ENCODE assay signal across 25 mouse cellular contexts in genomic region chr11:56786351-56786750, GRCm38 (mm10).
DNase-seq lines count a peak whose midpoint lies in the region; ATAC-seq lines count a peak whose summit lies in the region.
"Had no signal": no experiment of that assay in that cellular context is flagged by ENCODE, and none has a peak within 500 bp of the region (broad histone marks: within the 10 kb centered on the region; RNA-seq: fewer than 3 reads in every experiment).

No protein-coding gene starts in this region.

- no peaks in the 10 kb centered on the region for H3K9me3 ChIP-seq in forebrain, embryonic 14.5 days (replicated peaks; ENCODE audit: control insufficient read depth, low read length)
- no peaks in the 10 kb centered on the region for H3K9me3 ChIP-seq in forebrain, embryonic 13.5 days (replicated peaks)
- no peaks in the 10 kb centered on the region for H3K9me3 ChIP-seq in forebrain, embryonic 16.5 days (ENCODE audit: control insufficient read depth, low read length)
- H3K9me3 ChIP-seq in forebrain, embryonic 12.5 days: no peaks in the 10 kb centered on the region
- H3K9me3 ChIP-seq: embryonic facial prominence, embryonic 13.5 days; embryonic facial prominence, embryonic 15.5 days had no signal

- no peaks in the 10 kb centered on the region for H3K4me1 ChIP-seq in forebrain, embryonic 14.5 days (ENCODE audit: control insufficient read depth, insufficient read depth, low read length)
- H3K4me1 ChIP-seq in forebrain, embryonic 13.5 days: no peaks in the 10 kb centered on the region
- no peaks in the 10 kb centered on the region for H3K4me1 ChIP-seq in forebrain, embryonic 16.5 days (replicated peaks; ENCODE audit: control insufficient read depth, insufficient read depth, low read length)
- H3K4me1 ChIP-seq in forebrain, embryonic 12.5 days: no peaks in the 10 kb centered on the region
- H3K4me1 ChIP-seq: embryonic facial prominence, embryonic 13.5 days; embryonic facial prominence, embryonic 15.5 days had no signal

- no peaks in the 10 kb centered on the region for H3K27me3 ChIP-seq in forebrain, embryonic 14.5 days (replicated peaks; ENCODE audit: control insufficient read depth, insufficient read depth, low read length)
- H3K27me3 ChIP-seq in forebrain, embryonic 13.5 days: no peaks in the 10 kb centered on the region
- no peaks in the 10 kb centered on the region for H3K27me3 ChIP-seq in forebrain, embryonic 16.5 days (replicated peaks; ENCODE audit: control insufficient read depth, insufficient read depth, low read length)
- H3K27me3 ChIP-seq in forebrain, embryonic 12.5 days: no peaks in the 10 kb centered on the region
- H3K27me3 ChIP-seq: CH12.LX; embryonic facial prominence, embryonic 13.5 days; embryonic facial prominence, embryonic 15.5 days had no signal

- H3K27ac ChIP-seq in forebrain, embryonic 14.5 days (ENCODE audit: low read depth, low read length): no peak overlapping the region
- H3K27ac ChIP-seq in forebrain, embryonic 13.5 days: no peak overlapping the region
- H3K27ac ChIP-seq in forebrain, embryonic 16.5 days (ENCODE audit: low read length): no peak overlapping the region
- H3K27ac ChIP-seq in forebrain, embryonic 12.5 days: no peak overlapping the region
- H3K27ac ChIP-seq: embryonic facial prominence, embryonic 13.5 days; embryonic facial prominence, embryonic 15.5 days had no signal

- no peak for ATAC-seq in forebrain, embryonic 14.5 days
- no peak for ATAC-seq in forebrain, embryonic 13.5 days
- ATAC-seq in forebrain, embryonic 16.5 days: 0 out of 2 replicates have a peak, but pooled peaks have one; percentile 18
- ATAC-seq in forebrain, embryonic 12.5 days (ENCODE audit: low FRiP score): no peak
- ATAC-seq: CD4-positive, CD25-positive, alpha-beta regulatory T cell, adult 4 months had no signal

- 47% methylated on average over 4 of the region's 4 CpGs for WGBS in forebrain, embryonic 14.5 days
- 64% methylated on average over 4 of the region's 4 CpGs for WGBS in forebrain, embryonic 13.5 days
- WGBS in forebrain, embryonic 16.5 days: 40% methylated on average over 4 of the region's 4 CpGs
- 64% methylated on average over 4 of the region's 4 CpGs for WGBS in forebrain, embryonic 12.5 days

- no peak overlapping the region for H3K4me3 ChIP-seq in forebrain, embryonic 14.5 days (ENCODE audit: low read depth, low read length)
- no peak overlapping the region for H3K4me3 ChIP-seq in forebrain, embryonic 13.5 days
- no peak overlapping the region for H3K4me3 ChIP-seq in forebrain, embryonic 16.5 days (replicated peaks; ENCODE audit: low read length)
- no peak overlapping the region for H3K4me3 ChIP-seq in forebrain, embryonic 12.5 days (replicated peaks)
- H3K4me3 ChIP-seq: embryonic facial prominence, embryonic 13.5 days; embryonic facial prominence, embryonic 15.5 days; erythroblast, embryonic 14.5 days had no signal

- H3K9ac ChIP-seq in forebrain, embryonic 14.5 days (ENCODE audit: low read length): no peak overlapping the region
- H3K9ac ChIP-seq in forebrain, embryonic 13.5 days: no peak overlapping the region
- no peak overlapping the region for H3K9ac ChIP-seq in forebrain, embryonic 16.5 days (replicated peaks; ENCODE audit: low read depth, low read length)
- H3K9ac ChIP-seq in forebrain, embryonic 12.5 days: no peak overlapping the region
- H3K9ac ChIP-seq: embryonic facial prominence, embryonic 13.5 days; embryonic facial prominence, embryonic 15.5 days had no signal

- peak; percentile 28 for DNase-seq in forebrain, embryonic 14.5 days (ENCODE audit: low spot score)
- DNase-seq in layer of hippocampus, adult 9-11 months: peak; percentile 13
- no peak for DNase-seq in layer of hippocampus, postnatal 36 days
- peak; percentile 37 for DNase-seq in brain, adult 2 months (ENCODE audit: low read depth, low spot score)
- DNase-seq in urinary bladder, postnatal 4 days (ENCODE audit: low spot score in 2 of 2): no peak
- DNase-seq: adrenal gland, adult 2 months; adrenal gland, postnatal 10 days; adrenal gland, postnatal 25 days; B cell, adult 2 months; cerebellum, adult 11 months; cerebellum, adult 18-20 months; cerebellum, adult 8-10 months; cerebellum, adult 9-11 months; cerebellum, postnatal 14 days; cerebellum, postnatal 36 days; embryo, embryonic 11 days had no signal

- no peaks in the 10 kb centered on the region for H3K36me3 ChIP-seq in forebrain, embryonic 14.5 days (ENCODE audit: control insufficient read depth, insufficient read depth, low read length)
- H3K36me3 ChIP-seq in forebrain, embryonic 13.5 days (ENCODE audit: poor library complexity, severe bottlenecking): no peaks in the 10 kb centered on the region
- no peaks in the 10 kb centered on the region for H3K36me3 ChIP-seq in forebrain, embryonic 16.5 days (ENCODE audit: control insufficient read depth, insufficient read depth)
- H3K36me3 ChIP-seq in forebrain, embryonic 12.5 days (replicated peaks): no peaks in the 10 kb centered on the region
- H3K36me3 ChIP-seq: embryonic facial prominence, embryonic 13.5 days; embryonic facial prominence, embryonic 15.5 days; G1E had no signal

- no peak overlapping the region for H3K4me2 ChIP-seq in forebrain, embryonic 14.5 days (ENCODE audit: low read length)
- no peak overlapping the region for H3K4me2 ChIP-seq in forebrain, embryonic 13.5 days
- no peak overlapping the region for H3K4me2 ChIP-seq in forebrain, embryonic 16.5 days (ENCODE audit: low read length)
- H3K4me2 ChIP-seq in forebrain, embryonic 12.5 days: no peak overlapping the region
- H3K4me2 ChIP-seq: embryonic facial prominence, embryonic 13.5 days; embryonic facial prominence, embryonic 15.5 days had no signal

Comparison
In these comparisons a context has a peak if more than half of its experiments do, and no peak if none do; other contexts are left out.
1. DNase-seq: peak in forebrain, embryonic 14.5 days (single experiment), layer of hippocampus, adult 9-11 months (single experiment) and brain, adult 2 months (single experiment); none in layer of hippocampus, postnatal 36 days (0 of 2) and urinary bladder, postnatal 4 days (0 of 2).